Mouse (Mus musculus): ENCODE measurements around the gene Incenp.

- TF ChIP-seq CTCF (IDR thresholded peaks at IDR 0.05; ENCODE audit: control insufficient read depth, insufficient read depth, low read length) (no peak), POLR2A (IDR thresholded peaks at IDR 0.05; ENCODE audit: borderline replicate concordance, control insufficient read depth, low read depth, low read length) (no peak)
These were observed 14.4 kb upstream of the Incenp start for GRCm38 (mm10) chr19:9913784-9914183.
